Mouse (Mus musculus): ENCODE results near the gene Cfap99.
A peak's percentile ranks its signal among the peaks of the same experiment; 100 is the strongest.

Cfap99 gene

GRCm38 (mm10) chr5:34335539-34336096 lies 47.2 kb downstream of the Cfap99 start:
- no peak for DNase-seq

GRCm38 (mm10) chr5:34336097-34336774 lies 47.8 kb downstream of the Cfap99 start, which contains the start of gene Rnf4:
Gene Rnf4, plus strand, starts transcription at chr5:34336289.
- peak; percentile 95 to 98 for DNase-seq

DNA sequence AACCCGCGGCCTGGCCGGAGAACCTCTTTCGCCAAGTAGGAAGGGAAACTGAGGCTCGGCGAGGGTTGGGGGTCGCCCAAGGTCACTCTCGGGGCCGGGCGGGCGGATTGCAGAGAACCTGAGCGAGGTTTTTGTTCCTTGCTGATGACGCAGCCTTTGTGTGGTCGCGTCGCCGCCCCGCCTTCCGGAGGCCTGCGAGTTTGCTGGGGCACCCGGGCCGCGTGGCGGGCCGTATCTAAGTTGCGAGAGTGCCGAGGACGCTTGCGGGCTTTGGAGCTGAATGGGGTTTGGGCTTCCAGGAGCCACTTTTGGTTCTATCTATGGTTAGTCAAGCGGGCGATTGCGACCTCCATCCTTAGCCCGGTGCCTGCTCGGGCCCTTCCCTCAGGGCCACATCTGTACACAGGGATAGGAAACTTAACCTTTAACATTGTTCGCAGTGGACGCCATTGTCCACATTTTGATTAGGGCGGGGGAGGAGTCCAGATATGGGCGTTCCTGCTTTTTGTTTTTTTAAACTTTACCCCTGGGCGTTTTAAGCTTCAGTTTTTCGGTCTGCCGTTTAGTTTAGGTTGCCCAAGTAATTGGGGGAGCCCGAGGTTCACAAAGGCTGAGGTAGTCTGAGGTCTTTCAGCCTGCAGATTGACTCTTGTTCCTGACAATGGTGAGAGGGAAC lies 48.5 kb downstream of the Cfap99 start:
- DNase-seq, result peak; percentile 48 to 59

DNA sequence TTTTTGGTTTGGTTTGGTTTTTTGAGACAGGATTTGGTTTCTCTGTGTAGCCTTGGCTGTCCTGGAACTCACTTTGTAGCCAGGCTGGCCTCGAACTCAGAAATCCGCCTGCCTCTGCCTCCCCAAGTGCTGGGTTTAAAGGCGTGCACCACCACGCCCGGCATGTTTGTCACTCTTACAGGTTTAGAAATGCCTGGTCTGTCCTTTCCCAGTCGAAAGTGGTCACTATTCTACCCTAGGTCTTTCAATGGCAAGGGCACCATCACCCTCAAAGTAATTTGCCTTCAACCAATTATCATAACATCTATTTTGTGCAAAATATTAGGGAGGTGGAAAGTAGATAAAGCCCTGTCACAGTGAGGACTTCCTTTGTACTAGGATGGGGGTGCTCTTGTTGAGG lies 51.8 kb downstream of the Cfap99 start:
- no peak for DNase-seq

DNA sequence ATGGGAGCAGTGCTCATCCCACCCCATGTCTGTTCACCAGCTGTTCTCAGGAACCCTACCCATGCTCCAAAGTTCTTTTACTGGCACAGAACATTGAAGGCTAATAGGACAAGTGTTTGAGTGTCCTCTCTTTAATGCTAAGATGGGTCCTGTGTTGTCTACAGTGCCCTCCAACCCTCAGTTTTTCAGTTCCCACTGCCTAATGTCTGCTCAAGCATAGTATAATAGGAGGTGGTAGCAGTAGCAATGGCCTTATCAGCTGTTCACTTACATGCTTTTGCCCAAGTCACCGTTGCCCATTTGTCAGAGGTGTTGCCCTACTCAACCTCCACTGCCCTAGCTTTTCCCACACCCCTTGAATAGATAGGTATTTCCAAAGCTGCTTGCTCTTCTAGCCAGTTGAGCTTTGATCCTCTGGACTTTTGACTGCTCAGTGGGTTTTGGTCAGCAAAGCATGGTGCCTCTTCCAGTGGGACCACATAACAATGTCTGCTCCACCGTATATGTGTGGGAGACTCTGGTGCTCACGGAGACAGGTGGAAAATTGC lies 63.8 kb downstream of the Cfap99 start:
- no peak for DNase-seq

GRCm38 (mm10) chr5:34360261-34360660 lies 71.9 kb downstream of the Cfap99 start:
- no peak for DNase-seq

DNA sequence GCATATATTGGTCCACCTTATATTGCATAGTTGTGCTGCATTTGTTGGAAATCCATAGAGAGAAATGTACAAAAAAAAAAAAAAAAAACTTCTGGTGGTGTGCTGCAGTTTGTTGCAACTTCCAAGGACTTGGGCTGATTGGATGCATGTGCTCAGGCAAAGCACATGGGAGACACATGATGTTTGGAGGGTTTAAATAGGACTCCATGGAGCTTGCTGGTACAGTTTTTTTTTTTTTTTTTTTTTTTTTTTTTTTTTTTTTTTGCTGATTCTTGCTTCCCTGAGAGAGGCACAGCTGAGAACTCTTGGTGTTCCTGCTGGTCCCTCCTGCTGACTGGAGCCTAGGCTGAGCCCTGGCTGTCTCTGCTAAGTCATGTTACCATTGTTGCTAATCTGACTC lies 74.7 kb downstream of the Cfap99 start:
- no peak for DNase-seq

DNA sequence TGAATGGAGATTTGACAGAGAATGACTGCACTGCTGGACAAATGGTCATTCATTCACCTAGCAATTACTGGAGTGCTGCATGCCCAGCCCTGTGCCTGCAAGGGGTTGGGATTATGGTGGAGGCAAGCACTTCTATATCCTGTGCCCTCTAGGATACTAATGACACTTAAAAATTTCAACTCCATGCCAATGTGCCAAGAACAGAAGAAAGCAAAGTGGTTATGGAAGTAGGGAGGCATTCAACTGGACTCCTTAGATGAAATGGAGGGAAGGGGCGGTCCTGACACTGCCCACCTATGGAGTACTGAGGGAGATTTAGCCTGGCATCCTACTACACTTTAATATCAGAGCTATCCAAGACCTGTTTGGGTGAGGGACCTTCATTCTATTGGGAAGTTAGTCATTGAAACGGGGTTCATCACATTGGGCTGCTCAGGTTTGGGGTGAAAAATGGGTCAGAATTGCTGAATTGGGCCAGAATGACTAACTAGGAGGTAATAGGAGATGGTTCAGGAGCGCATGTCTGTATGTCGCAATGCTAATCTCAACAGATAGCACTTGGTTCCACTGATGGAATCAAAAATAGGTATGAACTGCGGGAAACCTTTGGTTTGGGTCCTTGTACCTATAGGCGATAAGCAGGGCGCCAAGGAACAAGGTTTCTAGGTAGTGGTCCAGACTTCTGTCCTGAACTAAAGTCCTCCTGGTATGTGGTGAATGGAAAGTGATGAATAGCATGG lies 80.3 kb downstream of the Cfap99 start:
- DNase-seq, result no peak

DNA sequence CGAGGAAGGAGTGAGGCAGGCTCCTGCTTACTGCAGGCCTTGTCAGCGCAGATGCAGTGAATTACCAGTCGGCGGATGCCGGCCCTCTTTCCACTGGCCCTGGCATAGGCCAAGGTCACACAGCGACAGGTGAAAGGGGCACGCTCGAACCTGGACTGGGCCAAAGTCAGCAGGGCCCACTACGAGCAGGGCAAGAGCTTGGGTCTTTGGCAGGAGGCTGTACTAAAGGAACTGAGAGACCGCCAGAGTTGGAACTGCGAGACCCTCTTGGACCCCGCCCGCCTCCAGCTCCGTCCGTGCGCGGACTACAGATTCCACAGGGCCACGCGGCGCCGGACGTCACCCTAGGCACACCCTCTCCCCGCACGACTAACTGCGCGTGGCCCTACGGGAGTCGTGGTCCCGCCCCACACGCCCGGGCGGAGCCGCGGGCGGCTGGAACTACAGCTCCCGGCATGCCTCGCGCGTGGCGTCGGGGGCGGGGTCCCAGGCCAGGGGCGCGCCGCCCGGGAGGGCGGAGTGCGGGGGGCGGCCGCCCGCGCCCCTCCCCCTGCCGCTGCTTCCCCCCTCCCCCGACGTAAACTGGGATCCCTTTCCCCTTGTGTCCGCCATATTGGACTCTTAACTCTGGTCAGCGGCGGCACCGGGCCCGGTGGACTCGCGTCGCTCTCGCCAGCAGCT lies 81.1 kb downstream of the Cfap99 start, which contains the start of gene Fam193a:
Fam193a (plus strand) TSS at position 593 of the 681 bp plus-strand sequence.
- DNase-seq, result peak; percentile 97 to 98

- peak; percentile 16 to 37 for DNase-seq
Observed at GRCm38 (mm10) chr5:34370022-34370823, 81.8 kb downstream of the Cfap99 start.

- DNase-seq, result no peak
Observed at GRCm38 (mm10) chr5:34370840-34371239, 82.4 kb downstream of the Cfap99 start.

- no peak for DNase-seq
Observed at GRCm38 (mm10) chr5:34372141-34372540, 83.7 kb downstream of the Cfap99 start.

GRCm38 (mm10) chr5:34372541-34372940 lies 84.1 kb downstream of the Cfap99 start:
- no peak for DNase-seq

Measured in spleen, adult 18-20 months (tissue).